Mouse (Mus musculus) neutrophil, adult 5-6 weeks (primary cell): Measurements from ENCODE around the gene Dvl1. TPM values are rescaled to one million over a fixed set of nuclear protein-coding genes. Genes with fewer than 3 reads are reported as not detected.

Experiments
- ATAC-seq: fragments of 151-379, 151-347 bp; 2 replicates; pipeline ENCODE4 v1.8.0; 2017; ENCODE audit warnings: mild to moderate bottlenecking, moderate TSS enrichment; ENCODE audit not compliant: insufficient number of reproducible peaks, poor library complexity, low FRiP score, severe bottlenecking; ENCODE audit errors: extremely low read depth
- total RNA-seq: library from RNA; stranded (forward); fragments of 200-1000 nt; gene quantifications from 2 replicates; pipeline ENCODE4 v1.2.3, GENCODE M21; 2017

Gene Dvl1
- total RNA-seq, 1 experiment from 2014 or later = 32.8 TPM

- ATAC-seq = no peak
Observed at GRCm38 (mm10) chr4:155898318-155898717, 51.1 kb downstream of the Dvl1 start.

GRCm38 (mm10) chr4:155899355-155899754 lies 52.2 kb downstream of the Dvl1 start:
- no peak for ATAC-seq

GRCm38 (mm10) chr4:155901205-155901604 lies 54.0 kb downstream of the Dvl1 start:
- no peak for ATAC-seq

- ATAC-seq = no peak
Observed at GRCm38 (mm10) chr4:155903246-155903645, 56.0 kb downstream of the Dvl1 start.

- no peak for ATAC-seq
Observed at GRCm38 (mm10) chr4:155904318-155905102, 57.3 kb downstream of the Dvl1 start.

GRCm38 (mm10) chr4:155905634-155906033 lies 58.4 kb downstream of the Dvl1 start:
- ATAC-seq = no peak

- ATAC-seq = no peak
Observed at GRCm38 (mm10) chr4:155906125-155906524, 58.9 kb downstream of the Dvl1 start.

GRCm38 (mm10) chr4:155907003-155907402 lies 59.8 kb downstream of the Dvl1 start:
- ATAC-seq = no peak

GRCm38 (mm10) chr4:155908281-155908680 lies 61.1 kb downstream of the Dvl1 start:
- no peak for ATAC-seq

- ATAC-seq = no peak
Observed at GRCm38 (mm10) chr4:155908751-155909150, 61.5 kb downstream of the Dvl1 start.

Other genes with a start within 250 kb of the Dvl1 start
- 10.0 and 11.3 TPM in 2 replicates for gene Slc35e2, start 246.0 kb upstream of the Dvl1 start, total RNA-seq
- 135 and 137 TPM in 2 replicates for gene Cdk11b, start 222.5 kb upstream of the Dvl1 start, total RNA-seq
- gene Gm10563, start 202.0 kb upstream of the Dvl1 start, total RNA-seq = not detected in 2 replicates
- gene Mmp23, start 194.0 kb upstream of the Dvl1 start, total RNA-seq = 0.74 and 0.93 TPM in 2 replicates
- gene Mib2, start 178.2 kb upstream of the Dvl1 start, total RNA-seq = 37.0 and 38.5 TPM in 2 replicates
- gene Fndc10, start 153.1 kb upstream of the Dvl1 start, total RNA-seq = 0.23 and 0.37 TPM in 2 replicates
- gene Ssu72, start 142.6 kb upstream of the Dvl1 start, total RNA-seq = 148 and 173 TPM in 2 replicates
- gene Tmem240, start 112.6 kb upstream of the Dvl1 start, total RNA-seq = 0.12 and 0.61 TPM in 2 replicates
- gene Atad3a, start 86.3 kb upstream of the Dvl1 start, total RNA-seq = 41.5 and 55.2 TPM in 2 replicates
- 0.12 and 0.37 TPM in 2 replicates for gene Vwa1, start 72.7 kb upstream of the Dvl1 start, total RNA-seq
- 0.12 TPM in 1 of 2 replicates, not detected in the other for gene Tmem88b, start 61.5 kb upstream of the Dvl1 start, total RNA-seq
- gene Ankrd65, start 57.0 kb upstream of the Dvl1 start, total RNA-seq = not detected in 2 replicates
- gene Mrpl20, start 44.5 kb upstream of the Dvl1 start, total RNA-seq = 30.4 and 33.5 TPM in 2 replicates
- 394 and 410 TPM in 2 replicates for gene Ccnl2, start 34.9 kb upstream of the Dvl1 start, total RNA-seq
- gene Aurkaip1, start 16.1 kb upstream of the Dvl1 start, total RNA-seq = 129 and 133 TPM in 2 replicates
- 0.47 and 2.3 TPM in 2 replicates for gene Mxra8, start 7.7 kb upstream of the Dvl1 start, total RNA-seq
- 1.4 and 1.8 TPM in 2 replicates for gene Tas1r3, start 16.0 kb downstream of the Dvl1 start, total RNA-seq
- 2.3 and 10.1 TPM in 2 replicates for gene Cptp, start 22.0 kb downstream of the Dvl1 start, total RNA-seq
- gene Ints11, start 22.1 kb downstream of the Dvl1 start, total RNA-seq = 25.4 and 26.8 TPM in 2 replicates
- 10.1 and 10.3 TPM in 2 replicates for gene Pusl1, start 44.4 kb downstream of the Dvl1 start, total RNA-seq
- 15.7 and 17.5 TPM in 2 replicates for gene Acap3, start 44.4 kb downstream of the Dvl1 start, total RNA-seq
- 87.4 and 90.2 TPM in 2 replicates for gene Ube2j2, start 96.4 kb downstream of the Dvl1 start, total RNA-seq
- gene C1qtnf12, start 114.9 kb downstream of the Dvl1 start, total RNA-seq = 1.6 and 3.6 TPM in 2 replicates
- 2.9 and 3.7 TPM in 2 replicates for gene B3galt6, start 145.2 kb downstream of the Dvl1 start, total RNA-seq
- gene Sdf4, start 145.5 kb downstream of the Dvl1 start, total RNA-seq = 213 and 229 TPM in 2 replicates
- gene Tnfrsf4, start 166.4 kb downstream of the Dvl1 start, total RNA-seq = 2.6 and 7.6 TPM in 2 replicates
- gene Tnfrsf18, start 178.8 kb downstream of the Dvl1 start, total RNA-seq = 18.5 and 22.1 TPM in 2 replicates
- not detected in 2 replicates for gene Ttll10, start 212.0 kb downstream of the Dvl1 start, total RNA-seq